Mouse (Mus musculus) layer of hippocampus, adult 9-10 months (tissue): ENCODE measurements at regions not wholly inside any gene's neighbourhood (a gene's known extent, or its start where the extent isn't known, plus 50 kb on each side); places are given as distances from the start of the nearest gene placed in this dataset.

Source experiments
- DNase-seq: peaks from one replicate; pipeline ENCODE4 v3.0.0; 2022; ENCODE audit warnings: low spot score

- DNase-seq: no peak
Observed at GRCm38 (mm10) chr8:30946154-30947065, 2482.1 kb upstream of the 5930422O12Rik start.

DNA sequence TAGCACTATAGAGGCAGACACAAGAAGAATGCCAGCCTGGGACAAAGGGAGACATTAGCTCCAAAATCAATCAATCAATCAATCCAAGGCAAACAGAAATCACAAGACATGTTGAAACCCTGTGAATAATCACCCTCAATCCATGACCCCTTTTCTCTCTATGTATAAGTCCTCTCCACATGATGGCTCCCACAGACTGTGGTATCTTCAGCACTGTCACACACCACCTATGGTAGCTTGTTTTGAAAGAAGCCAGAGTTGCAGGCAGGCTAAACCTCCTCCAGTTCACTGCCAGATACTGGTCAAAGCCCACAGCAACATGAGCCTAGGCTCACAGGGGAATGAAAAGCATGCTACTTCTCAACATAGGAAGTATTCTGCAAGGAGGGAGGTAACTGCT is 2475.7 kb upstream of the 5930422O12Rik start:
- DNase-seq: no peak

DNA sequence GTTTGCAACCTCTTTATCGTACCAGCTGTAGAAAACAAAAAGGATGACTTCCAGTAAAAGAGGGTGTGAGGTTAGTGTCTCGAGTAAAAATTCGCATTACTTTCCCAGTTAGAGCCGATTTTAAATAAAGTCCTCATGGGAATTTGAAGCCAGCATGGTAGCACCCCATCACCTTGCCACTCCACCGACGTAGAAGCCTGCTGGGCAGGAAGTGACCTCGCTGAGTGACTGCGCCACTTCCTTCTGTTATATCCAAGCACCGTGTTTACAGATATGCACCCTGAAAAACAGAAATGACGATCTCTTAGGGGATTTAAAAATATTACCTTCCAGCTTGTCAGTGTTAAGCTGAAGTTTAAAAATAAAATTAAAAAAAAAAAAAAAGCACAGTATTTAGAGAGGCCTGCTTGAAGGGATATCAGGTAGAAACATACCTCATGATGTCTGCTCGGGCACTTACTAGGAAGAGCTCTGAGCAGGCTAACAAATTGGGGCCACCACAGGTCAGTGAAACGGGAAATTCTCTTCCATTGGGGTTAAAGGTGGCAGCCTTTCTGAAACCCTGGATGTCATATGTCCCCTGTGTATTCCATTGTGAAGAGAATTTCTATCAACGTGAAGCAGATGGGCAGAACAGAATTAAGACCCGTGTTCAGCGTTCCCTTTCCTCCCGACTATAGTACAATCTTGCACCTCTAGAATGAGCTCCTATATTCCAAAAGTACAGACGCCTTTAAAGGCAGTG is 2468.9 kb upstream of the 5930422O12Rik start:
- DNase-seq: no peak

GRCm38 (mm10) chr8:30960486-30960885 is 2468.0 kb upstream of the 5930422O12Rik start:
- DNase-seq: no peak

GRCm38 (mm10) chr8:30962207-30962606 is 2466.3 kb upstream of the 5930422O12Rik start:
- DNase-seq: no peak

DNA sequence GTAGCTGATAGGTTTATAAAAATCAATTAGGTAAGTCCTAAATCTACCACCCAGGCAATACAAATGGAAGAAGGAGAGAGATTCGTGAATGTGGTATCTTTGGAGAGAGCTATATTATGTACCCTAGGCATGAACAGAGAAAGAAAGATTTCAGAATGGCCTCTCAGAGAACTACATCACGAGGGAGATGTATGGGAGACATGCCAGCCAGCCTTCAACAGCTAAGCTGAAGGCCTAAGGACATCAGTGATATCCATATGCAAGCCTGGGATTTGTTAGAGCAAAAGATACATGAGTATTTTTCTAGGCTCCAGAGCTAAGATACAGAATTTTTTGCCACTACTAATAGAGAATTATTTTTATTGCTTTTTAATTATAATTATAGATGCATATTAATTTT is 2445.7 kb upstream of the 5930422O12Rik start:
- DNase-seq: no peak

- DNase-seq: no peak
Observed at GRCm38 (mm10) chr8:30988051-30988450, 2440.5 kb upstream of the 5930422O12Rik start.

DNA sequence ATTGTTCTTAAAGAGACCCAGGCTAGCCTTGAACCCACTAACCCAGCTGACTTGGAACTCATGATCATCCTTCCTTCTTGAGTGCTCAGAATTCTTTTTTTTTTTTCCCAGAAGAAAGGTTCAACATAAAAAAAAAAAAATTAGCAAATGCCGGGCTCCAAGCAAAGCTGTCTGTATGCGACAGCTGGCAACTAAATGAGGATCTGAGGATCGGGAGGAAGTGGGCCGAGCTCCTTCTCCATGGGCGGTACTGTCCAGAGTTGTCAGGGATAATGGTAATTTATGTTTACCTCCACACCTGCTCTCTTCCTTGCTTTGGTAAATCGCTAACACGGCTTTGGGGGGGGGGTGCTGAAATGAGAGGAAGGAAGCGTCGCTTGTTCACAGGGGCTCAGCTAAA is 2429.9 kb upstream of the 5930422O12Rik start:
- no peak for DNase-seq

DNA sequence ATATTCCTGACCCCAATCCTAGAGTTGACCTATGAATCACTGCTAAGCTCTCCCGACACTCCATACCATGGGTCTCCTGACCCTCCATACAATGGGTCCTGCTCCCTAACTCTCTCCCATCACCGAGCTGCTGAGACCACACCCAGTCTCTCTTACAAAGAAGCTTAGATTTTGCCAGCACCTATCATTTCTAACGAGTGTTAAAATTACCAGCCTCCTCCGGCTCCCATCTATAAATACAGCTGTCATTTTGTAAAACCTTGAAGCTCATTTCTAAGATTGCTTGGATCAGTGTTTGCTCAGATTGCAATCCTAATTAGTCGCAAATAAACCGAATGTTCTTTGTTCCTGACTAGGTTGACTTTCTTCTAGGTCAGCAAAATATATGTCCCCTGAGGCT is 2428.4 kb upstream of the 5930422O12Rik start:
- no peak for DNase-seq

DNA sequence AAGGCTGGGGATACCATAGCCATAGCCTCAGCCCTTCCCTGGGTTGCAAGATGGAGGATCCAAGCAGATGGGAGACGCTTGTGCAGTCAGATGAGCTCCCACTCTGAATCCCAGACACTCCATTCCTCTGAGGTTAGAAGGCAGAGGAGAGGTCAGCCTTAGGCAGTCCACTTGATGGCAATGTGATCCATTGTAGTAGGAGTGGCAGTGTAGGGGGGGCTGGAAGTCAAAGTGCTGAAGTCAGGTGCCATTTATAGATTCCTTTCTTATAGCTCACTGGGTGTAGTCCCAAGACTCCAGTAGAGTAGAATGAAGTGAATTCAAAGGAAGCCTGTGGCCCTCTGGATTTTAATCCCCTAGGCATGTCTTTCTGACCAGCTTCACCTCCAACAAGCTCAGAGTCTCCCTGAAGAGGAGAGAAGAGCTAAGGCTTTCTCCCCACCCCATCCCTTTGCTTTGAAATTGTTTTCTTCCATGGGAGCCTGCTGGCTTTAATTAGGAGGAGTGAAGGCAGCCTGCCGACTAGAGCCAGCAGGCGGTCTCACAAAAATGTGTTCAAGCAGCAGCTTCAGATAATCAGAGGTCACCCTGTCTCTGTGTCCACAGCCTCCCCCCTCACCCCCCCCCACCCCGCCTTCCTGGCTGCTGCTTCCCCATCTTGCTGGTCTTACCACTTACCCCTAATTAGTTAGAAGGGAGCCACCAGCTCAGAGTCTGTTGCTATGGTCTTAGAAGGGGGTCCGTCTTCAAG is 2426.4 kb upstream of the 5930422O12Rik start:
- DNase-seq: no peak

DNA sequence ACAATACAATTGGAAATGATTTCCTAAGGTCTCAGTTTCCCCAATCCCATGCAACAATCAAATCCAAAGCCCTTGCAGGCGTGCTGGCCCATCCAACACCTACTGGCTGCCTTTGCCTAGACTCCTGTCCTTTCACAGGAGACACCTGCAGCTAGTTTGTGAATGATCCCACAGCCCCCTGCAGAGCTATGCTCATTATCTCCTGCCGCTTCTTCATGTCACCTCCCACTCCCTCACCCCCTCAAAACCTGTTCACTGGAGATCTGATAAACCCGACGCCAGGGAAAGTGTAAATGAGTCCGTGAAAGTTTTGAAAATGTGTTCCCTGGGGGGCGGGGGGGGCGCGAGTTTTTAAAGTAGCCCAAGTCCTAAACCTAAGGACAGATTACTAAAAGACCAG is 2420.2 kb upstream of the 5930422O12Rik start:
- DNase-seq: no peak

DNA sequence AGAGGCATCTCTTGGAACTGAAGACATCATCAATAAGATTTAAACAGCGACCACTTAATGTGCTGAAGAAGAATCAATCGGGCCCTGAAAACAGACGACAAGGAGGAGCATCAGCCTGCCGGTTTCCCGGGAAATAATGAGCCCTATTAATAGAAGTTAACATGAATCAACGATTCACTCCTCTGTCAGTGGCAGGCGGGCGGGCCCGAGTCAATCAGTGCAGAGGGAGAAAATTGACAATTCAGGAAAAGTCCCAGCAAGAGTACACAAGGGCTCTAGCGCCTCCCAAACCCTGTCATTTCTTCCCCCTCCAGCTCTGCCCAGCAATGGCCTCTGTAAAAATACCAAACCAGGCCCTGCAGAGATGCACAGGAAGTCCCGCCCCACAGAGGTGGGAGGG is 2416.4 kb upstream of the 5930422O12Rik start:
- no peak for DNase-seq

DNA sequence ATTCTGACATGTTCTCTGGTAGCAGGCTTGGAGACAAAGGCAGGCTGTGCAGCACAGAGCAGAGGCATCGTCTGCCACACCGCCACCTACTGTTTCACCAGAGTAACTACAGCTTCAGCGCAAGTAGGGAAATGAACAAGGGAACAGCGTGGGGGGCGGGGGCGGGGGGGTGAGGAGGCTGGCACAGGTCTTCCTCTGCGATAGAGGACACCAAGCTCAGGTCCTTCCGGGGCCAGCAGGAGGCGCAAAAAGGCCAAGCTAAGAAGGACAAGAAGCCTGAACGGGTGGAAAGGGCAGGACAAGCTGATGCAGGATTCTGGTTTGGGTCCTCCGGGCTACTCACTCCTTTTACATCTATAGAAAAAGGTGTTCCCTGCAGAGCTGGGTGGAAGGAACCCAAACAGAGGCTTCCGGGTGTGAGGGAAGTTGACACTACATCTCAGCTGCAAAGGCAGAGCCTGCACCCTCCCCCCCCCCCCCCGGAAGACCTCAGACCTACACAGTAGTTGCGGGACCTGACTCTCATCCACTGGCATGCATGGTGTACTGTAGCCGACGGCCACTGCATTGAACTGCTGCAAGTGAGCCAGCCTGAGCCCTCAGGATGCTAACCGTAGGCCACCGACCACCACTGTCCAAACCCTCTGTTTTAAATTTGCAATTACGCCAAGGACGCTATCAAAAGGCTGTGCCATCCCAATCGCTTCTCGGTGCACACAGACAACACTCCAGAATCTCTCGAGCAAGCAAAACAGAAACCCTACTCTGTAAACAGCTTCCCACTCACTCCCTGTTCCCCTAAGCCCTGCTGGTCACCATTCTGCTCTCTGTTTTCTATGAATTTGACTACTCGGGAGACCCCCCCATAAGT is 2396.6 kb upstream of the 5930422O12Rik start:
- DNase-seq: no peak

GRCm38 (mm10) chr8:31033281-31033680 is 2395.2 kb upstream of the 5930422O12Rik start:
- DNase-seq: peak; percentile 90

- no peak for DNase-seq
Observed at GRCm38 (mm10) chr8:31036892-31037291, 2391.6 kb upstream of the 5930422O12Rik start.
